30 mouse cellular contexts compared by ENCODE assay signal in genomic region chr11:98080450-98080849, GRCm38 (mm10). TPM values are rescaled to one million over a fixed set of nuclear protein-coding genes. Genes with fewer than 3 reads are reported as not detected.
"Had no signal": no experiment of that assay in that cellular context is flagged by ENCODE, and none has a peak within 500 bp of the region (broad histone marks: within the 10 kb centered on the region; RNA-seq: fewer than 3 reads in every experiment).

No protein-coding gene starts in this region.

- H3K9ac ChIP-seq: embryonic facial prominence, embryonic 12.5 days; embryonic facial prominence, embryonic 13.5 days; embryonic facial prominence, embryonic 15.5 days; forebrain, embryonic 12.5 days; forebrain, embryonic 13.5 days; forebrain, embryonic 15.5 days had no signal

- H3K4me3 ChIP-seq: embryonic facial prominence, embryonic 10.5 days; embryonic facial prominence, embryonic 12.5 days; embryonic facial prominence, embryonic 13.5 days; embryonic facial prominence, embryonic 15.5 days; erythroblast, embryonic 14.5 days; forebrain, embryonic 10.5 days; forebrain, embryonic 12.5 days; forebrain, embryonic 13.5 days; forebrain, embryonic 15.5 days; gastrocnemius, adult 2 months; heart, adult 2 months had no signal

- ATAC-seq: forebrain, embryonic 13.5 days; forebrain, embryonic 14.5 days; forebrain, embryonic 15.5 days; forebrain, embryonic 16.5 days had no signal

- H3K27me3 ChIP-seq: embryonic facial prominence, embryonic 12.5 days; embryonic facial prominence, embryonic 13.5 days; embryonic facial prominence, embryonic 15.5 days; forebrain, embryonic 12.5 days; forebrain, embryonic 13.5 days; forebrain, embryonic 15.5 days had no signal

- DNase-seq: cerebellum, adult 8-10 months; cerebellum, adult 9-10 months; cerebellum, adult 9-11 months; cerebellum, postnatal 10 days; cerebellum, postnatal 14 days; cerebellum, postnatal 25 days; cerebellum, postnatal 36 days; embryo, embryonic 11 days; gastrocnemius, adult 2 months; gastrocnemius, postnatal 10 days; gastrocnemius, postnatal 14 days; gastrocnemius, postnatal 25 days; gastrocnemius, postnatal 36 days; heart, adult 11 months; heart, adult 18-20 months; heart, adult 2 months had no signal

- H3K9me3 ChIP-seq: embryonic facial prominence, embryonic 10.5 days; embryonic facial prominence, embryonic 12.5 days; embryonic facial prominence, embryonic 13.5 days; embryonic facial prominence, embryonic 15.5 days; forebrain, embryonic 10.5 days; forebrain, embryonic 12.5 days; forebrain, embryonic 13.5 days; forebrain, embryonic 15.5 days had no signal

- H3K4me1 ChIP-seq: embryonic facial prominence, embryonic 10.5 days; embryonic facial prominence, embryonic 12.5 days; embryonic facial prominence, embryonic 13.5 days; forebrain, embryonic 13.5 days; forebrain, embryonic 15.5 days had no signal

- H3K4me2 ChIP-seq: embryonic facial prominence, embryonic 12.5 days; embryonic facial prominence, embryonic 13.5 days; embryonic facial prominence, embryonic 15.5 days; forebrain, embryonic 12.5 days; forebrain, embryonic 13.5 days; forebrain, embryonic 15.5 days; heart, embryonic 11.5 days had no signal

- H3K27ac ChIP-seq: embryonic facial prominence, embryonic 10.5 days; embryonic facial prominence, embryonic 12.5 days; embryonic facial prominence, embryonic 13.5 days; embryonic facial prominence, embryonic 15.5 days; forebrain, embryonic 10.5 days; forebrain, embryonic 12.5 days; forebrain, embryonic 13.5 days; forebrain, embryonic 15.5 days; gastrocnemius, adult 2 months; heart, adult 2 months had no signal

RNA-seq across cellular contexts. Expression of gene Stac2, which starts 27.2 kb away (rescaled TPM):
- total RNA-seq: common myeloid progenitor, adult 5-6 weeks; granulocyte monocyte progenitor cell, adult 5-6 weeks had no signal
- polyA plus RNA-seq: erythroblast, embryonic 14.5 days had no signal

RNA-seq across cellular contexts. Expression of gene Cacnb1, which starts 57.6 kb away (rescaled TPM):
- total RNA-seq: common myeloid progenitor, adult 5-6 weeks had no signal
